Mouse (Mus musculus): ENCODE data around the gene Unc13a. TPM values are rescaled to one million over a fixed set of nuclear protein-coding genes. Genes with fewer than 3 reads are reported as not detected.

The Unc13a gene
- polyA plus RNA-seq, 1 experiment from 2014 or later: 20.6 TPM

- Histone ChIP-seq H3K36me3 (ENCODE audit: control insufficient read depth, insufficient read depth, low read length) (peaks cover 2% of the 10 kb centered on the region; the same call in 1 of the 2 replicates), H3K27ac (ENCODE audit: low read depth, low read length) (no peak overlapping the region), H3K4me3 (ENCODE audit: low read depth, low read length) (no peak overlapping the region), H3K27me3 (ENCODE audit: control insufficient read depth, insufficient read depth, low read length) (no peaks in the 10 kb centered on the region), H3K9me3 (ENCODE audit: control insufficient read depth, low read length) (no peaks in the 10 kb centered on the region), H3K9ac (replicated peaks; ENCODE audit: low read depth, low read length) (no peak overlapping the region), H3K4me1 (ENCODE audit: control insufficient read depth, insufficient read depth, low read length) (no peaks in the 10 kb centered on the region), H3K4me2 (ENCODE audit: low read depth, low read length) (no peak overlapping the region)
- WGBS: 81% methylated on average over 1 of the region's 1 CpGs
- no peak for ATAC-seq (ENCODE audit: low read depth)
Observed at GRCm38 (mm10) chr8:71579009-71579408, 92.5 kb downstream of the Unc13a start.

GRCm38 (mm10) chr8:71577856-71578387 is 93.6 kb downstream of the Unc13a start:
- ATAC-seq (ENCODE audit: low read depth): no peak
- no peak overlapping the region for H3K4me2 ChIP-seq (ENCODE audit: low read depth, low read length)
- H3K9ac ChIP-seq (replicated peaks; ENCODE audit: low read depth, low read length): no peak overlapping the region
- WGBS: 71% methylated on average over 4 of the region's 4 CpGs
- H3K27ac ChIP-seq (ENCODE audit: low read depth, low read length): no peak overlapping the region
- H3K4me1 ChIP-seq (ENCODE audit: control insufficient read depth, insufficient read depth, low read length): 0 out of 2 replicates have a peak, but pooled peaks cover 4% of the 10 kb centered on the region
- no peaks in the 10 kb centered on the region for H3K27me3 ChIP-seq (ENCODE audit: control insufficient read depth, insufficient read depth, low read length)
- H3K36me3 ChIP-seq (ENCODE audit: control insufficient read depth, insufficient read depth, low read length): 0 out of 2 replicates have a peak, but pooled peaks cover 2% of the 10 kb centered on the region
- H3K9me3 ChIP-seq (ENCODE audit: control insufficient read depth, low read length): no peaks in the 10 kb centered on the region
- no peak overlapping the region for H3K4me3 ChIP-seq (ENCODE audit: low read depth, low read length)

- Histone ChIP-seq H3K9me3 (ENCODE audit: control insufficient read depth, low read length) (no peaks in the 10 kb centered on the region), H3K4me1 (ENCODE audit: control insufficient read depth, insufficient read depth, low read length) (peaks cover 17% of the 10 kb centered on the region), H3K9ac (replicated peaks; ENCODE audit: low read depth, low read length) (no peak overlapping the region), H3K36me3 (ENCODE audit: control insufficient read depth, insufficient read depth, low read length) (no peaks in the 10 kb centered on the region), H3K4me3 (ENCODE audit: low read depth, low read length) (no peak overlapping the region), H3K4me2 (ENCODE audit: low read depth, low read length) (no peak overlapping the region), H3K27me3 (ENCODE audit: control insufficient read depth, insufficient read depth, low read length) (no peaks in the 10 kb centered on the region), H3K27ac (ENCODE audit: low read depth, low read length) (no peak overlapping the region)
- 57% methylated on average over 1 of the region's 1 CpGs for WGBS
- ATAC-seq (ENCODE audit: low read depth): no peak
Observed at GRCm38 (mm10) chr8:71575020-71575419, 96.5 kb downstream of the Unc13a start.

- 72% methylated on average over 7 of the region's 7 CpGs for WGBS
Observed at GRCm38 (mm10) chr8:71574426-71574825, 97.1 kb downstream of the Unc13a start.

More at GRCm38 (mm10) chr8:71574426-71574825, 97.1 kb downstream of the Unc13a start:
- no peak for ATAC-seq (ENCODE audit: low read depth)
- no peaks in the 10 kb centered on the region for H3K9me3 ChIP-seq (ENCODE audit: control insufficient read depth, low read length)
- H3K4me2 ChIP-seq (ENCODE audit: low read depth, low read length): no peak overlapping the region
- peaks cover 17% of the 10 kb centered on the region for H3K4me1 ChIP-seq (ENCODE audit: control insufficient read depth, insufficient read depth, low read length)
- H3K27ac ChIP-seq (ENCODE audit: low read depth, low read length): no peak overlapping the region
- H3K9ac ChIP-seq (replicated peaks; ENCODE audit: low read depth, low read length): no peak overlapping the region
- no peaks in the 10 kb centered on the region for H3K36me3 ChIP-seq (ENCODE audit: control insufficient read depth, insufficient read depth, low read length)
- no peak overlapping the region for H3K4me3 ChIP-seq (ENCODE audit: low read depth, low read length)
- no peaks in the 10 kb centered on the region for H3K27me3 ChIP-seq (ENCODE audit: control insufficient read depth, insufficient read depth, low read length)

Small RNA genes within 50 kb of the gene (microRNA-seq; reads per million reads assigned to microRNA genes)
- gene Mir6769b: 2.0 reads per million

Other genes with a start within 250 kb of the Unc13a start
- gene Abhd8, start 208.1 kb downstream of the Unc13a start, polyA plus RNA-seq (2014; fragmentation: Nextera tagmentation; extraction: Ambion mirVana): 101 and 104 TPM in 2 replicates
- 186 and 189 TPM in 2 replicates for gene Mrpl34, start 206.8 kb downstream of the Unc13a start, polyA plus RNA-seq (2014; fragmentation: Nextera tagmentation; extraction: Ambion mirVana)
- 236 and 251 TPM in 2 replicates for gene Dda1, start 202.6 kb downstream of the Unc13a start, polyA plus RNA-seq (2014; fragmentation: Nextera tagmentation; extraction: Ambion mirVana)
- 6.9 and 8.4 TPM in 2 replicates for gene Ano8, start 185.8 kb downstream of the Unc13a start, polyA plus RNA-seq (2014; fragmentation: Nextera tagmentation; extraction: Ambion mirVana)
- gene Gtpbp3, start 183.7 kb downstream of the Unc13a start, polyA plus RNA-seq (2014; fragmentation: Nextera tagmentation; extraction: Ambion mirVana): 5.5 and 5.9 TPM in 2 replicates
- 5.4 and 9.8 TPM in 2 replicates for gene Plvap, start 160.0 kb downstream of the Unc13a start, polyA plus RNA-seq (2014; fragmentation: Nextera tagmentation; extraction: Ambion mirVana)
- gene Ccdc194, start 146.0 kb downstream of the Unc13a start, polyA plus RNA-seq (2014; fragmentation: Nextera tagmentation; extraction: Ambion mirVana): 0.14 TPM in 1 of 2 replicates, not detected in the other
- gene Bst2, start 134.3 kb downstream of the Unc13a start, polyA plus RNA-seq (2014; fragmentation: Nextera tagmentation; extraction: Ambion mirVana): 0.27 and 6.0 TPM in 2 replicates
- gene Mvb12a, start 128.8 kb downstream of the Unc13a start, polyA plus RNA-seq (2014; fragmentation: Nextera tagmentation; extraction: Ambion mirVana): 69.0 and 70.6 TPM in 2 replicates
- not detected in 2 replicates for gene Tmem221, start 112.9 kb downstream of the Unc13a start, polyA plus RNA-seq (2014; fragmentation: Nextera tagmentation; extraction: Ambion mirVana)
- not detected in 2 replicates for gene Nxnl1, start 105.2 kb downstream of the Unc13a start, polyA plus RNA-seq (2014; fragmentation: Nextera tagmentation; extraction: Ambion mirVana)
- gene Slc27a1, start 102.9 kb downstream of the Unc13a start, polyA plus RNA-seq (2014; fragmentation: Nextera tagmentation; extraction: Ambion mirVana): 61.0 and 70.0 TPM in 2 replicates
- 239 and 259 TPM in 2 replicates for gene Pgls, start 79.6 kb downstream of the Unc13a start, polyA plus RNA-seq (2014; fragmentation: Nextera tagmentation; extraction: Ambion mirVana)
- gene Fam129c, start 74.1 kb downstream of the Unc13a start, polyA plus RNA-seq (2014; fragmentation: Nextera tagmentation; extraction: Ambion mirVana): 7.5 and 9.3 TPM in 2 replicates
- gene Colgalt1, start 60.8 kb downstream of the Unc13a start, polyA plus RNA-seq (2014; fragmentation: Nextera tagmentation; extraction: Ambion mirVana): 71.9 and 78.5 TPM in 2 replicates
- gene Jak3, start 4.5 kb upstream of the Unc13a start, polyA plus RNA-seq (2014; fragmentation: Nextera tagmentation; extraction: Ambion mirVana): 2.8 and 4.1 TPM in 2 replicates
- gene Insl3, start 17.5 kb upstream of the Unc13a start, polyA plus RNA-seq (2014; fragmentation: Nextera tagmentation; extraction: Ambion mirVana): 0.55 and 1.0 TPM in 2 replicates
- gene B3gnt3, start 30.0 kb upstream of the Unc13a start, polyA plus RNA-seq (2014; fragmentation: Nextera tagmentation; extraction: Ambion mirVana): 0.11 and 0.53 TPM in 2 replicates
- gene Fcho1, start 54.0 kb upstream of the Unc13a start, polyA plus RNA-seq (2014; fragmentation: Nextera tagmentation; extraction: Ambion mirVana): 49.1 and 62.7 TPM in 2 replicates
- gene Zfp709, start 210.3 kb upstream of the Unc13a start, polyA plus RNA-seq (2014; fragmentation: Nextera tagmentation; extraction: Ambion mirVana): 10.4 and 11.1 TPM in 2 replicates
- 15.4 and 19.7 TPM in 2 replicates for gene Zfp882, start 236.9 kb upstream of the Unc13a start, polyA plus RNA-seq (2014; fragmentation: Nextera tagmentation; extraction: Ambion mirVana)
- 40.8 and 44.9 TPM in 2 replicates for gene Zfp617, start 236.9 kb upstream of the Unc13a start, polyA plus RNA-seq (2014; fragmentation: Nextera tagmentation; extraction: Ambion mirVana)